Mouse (Mus musculus): ENCODE data around the gene Zdhhc24. TPM values are rescaled to one million over a fixed set of nuclear protein-coding genes. Genes with fewer than 3 reads are reported as not detected.
A peak's percentile ranks its signal among the peaks of the same experiment; 100 is the strongest.

Zdhhc24 gene
- 19.5 and 22.1 TPM in 2 replicates for polyA plus RNA-seq (2015; fragmentation: Nextera tagmentation; extraction: Ambion mirVana)

DNA sequence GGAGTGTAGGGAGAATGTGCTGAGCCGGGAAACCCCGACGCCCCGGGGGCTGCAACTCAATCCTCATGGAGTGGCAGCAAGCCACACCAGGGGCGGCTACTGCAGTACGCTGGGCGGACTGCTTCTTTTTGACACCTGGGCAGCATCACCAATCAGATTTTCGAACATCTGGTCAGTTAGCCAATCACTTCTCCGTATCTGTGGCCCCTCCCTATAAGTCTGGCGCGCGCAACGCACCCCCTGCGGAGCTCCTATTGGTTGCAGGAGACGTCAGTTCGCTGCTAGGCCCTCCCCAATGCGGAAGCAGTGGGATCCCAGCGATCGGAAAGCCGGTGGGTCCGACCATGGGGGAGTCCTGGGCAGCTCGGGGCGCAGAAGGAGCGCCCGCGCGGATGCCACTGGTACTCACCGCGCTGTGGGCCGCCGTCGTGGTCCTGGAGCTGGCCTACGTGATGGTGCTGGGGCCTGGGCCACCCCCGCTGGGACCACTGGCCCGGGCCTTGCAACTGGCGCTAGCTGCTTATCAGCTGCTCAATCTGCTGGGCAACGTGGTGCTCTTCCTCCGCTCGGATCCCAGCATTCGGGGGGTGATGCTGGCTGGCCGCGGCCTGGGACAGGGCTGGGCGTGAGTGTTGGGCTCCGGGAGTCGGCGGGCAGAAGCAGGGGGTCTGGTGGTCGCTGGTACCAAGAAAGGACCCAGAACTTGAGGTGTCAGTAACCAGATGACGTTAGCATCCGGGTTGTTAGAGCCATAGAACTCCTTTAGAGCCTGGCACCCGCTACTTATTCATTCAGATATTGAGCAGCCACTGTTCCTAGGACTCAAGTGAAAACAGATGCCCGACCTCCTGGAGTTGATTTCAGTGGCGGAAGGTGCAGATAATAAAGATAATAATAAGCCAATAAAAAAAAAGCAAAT is at the start of gene Zdhhc24:
Gene Zdhhc24 (plus strand): TSS at position 264 of the 919 bp plus-strand sequence.
- Histone ChIP-seq H3K36me3 (0 out of 2 replicates have a peak, but pooled peaks cover 9% of the 10 kb centered on the region), H3K4me1 (replicated peaks) (peaks cover 24% of the 10 kb centered on the region), H3K4me3 (peak within 1 kb of the TSS; percentile 91), H3K9me3 (no peaks in the 10 kb centered on the region), H3K4me2 (peak within 1 kb of the TSS; percentile 84), H3K27me3 (peaks cover 6% of the 10 kb centered on the region; the same call in 1 of the 2 replicates), H3K27ac (replicated peaks) (peak within 1 kb of the TSS; percentile 80), H3K9ac (peak within 1 kb of the TSS; percentile 93)
- WGBS, result 2% methylated on average over 52 of the region's 52 CpGs
- ATAC-seq (ENCODE audit: low read depth), result peak; percentile 98

- Histone ChIP-seq H3K4me2 (no peak overlapping the region), H3K4me1 (replicated peaks) (peaks cover 8% of the 10 kb centered on the region; the same call in 1 of the 2 replicates), H3K27ac (replicated peaks) (no peak overlapping the region), H3K4me3 (no peak overlapping the region), H3K9ac (no peak overlapping the region), H3K9me3 (no peaks in the 10 kb centered on the region), H3K27me3 (no peaks in the 10 kb centered on the region), H3K36me3 (peaks cover 35% of the 10 kb centered on the region)
- WGBS, result 64% methylated on average over 7 of the region's 7 CpGs
- ATAC-seq (ENCODE audit: low read depth), result no peak
These were observed 49.3 kb upstream of the Zdhhc24 start for GRCm38 (mm10) chr19:4829156-4829555.

GRCm38 (mm10) chr19:4833977-4834376 is 44.5 kb upstream of the Zdhhc24 start:
- peaks cover 24% of the 10 kb centered on the region for H3K4me1 ChIP-seq (replicated peaks)
- no peaks in the 10 kb centered on the region for H3K9me3 ChIP-seq
- H3K9ac ChIP-seq, result no peak overlapping the region
- H3K4me3 ChIP-seq, result no peak overlapping the region
- no peaks in the 10 kb centered on the region for H3K27me3 ChIP-seq
- ATAC-seq (ENCODE audit: low read depth), result no peak
- H3K4me2 ChIP-seq, result no peak overlapping the region
- no peak overlapping the region for H3K27ac ChIP-seq (replicated peaks)
- WGBS, result 91% methylated on average over 8 of the region's 8 CpGs
- H3K36me3 ChIP-seq, result peaks cover 7% of the 10 kb centered on the region

DNA sequence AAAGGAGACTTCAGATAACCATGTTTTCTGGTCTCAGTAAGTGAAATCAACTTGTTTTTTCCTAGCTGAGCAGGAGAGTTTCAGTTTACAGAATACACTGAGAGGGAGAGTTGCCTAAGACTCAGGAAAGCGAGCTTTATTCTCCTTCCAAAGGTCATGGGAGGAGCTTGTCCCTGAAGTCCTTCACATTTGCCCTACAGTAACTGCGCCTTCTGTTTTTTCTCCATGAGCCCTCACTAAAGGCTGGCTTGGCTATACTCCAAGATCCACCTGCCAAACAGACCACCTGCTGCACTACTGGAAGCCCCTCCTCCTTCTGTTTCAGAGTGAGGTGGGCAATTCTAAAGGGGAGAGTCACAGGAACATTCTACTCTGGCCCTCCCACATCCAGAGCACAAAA is 42.4 kb upstream of the Zdhhc24 start:
- H3K9ac ChIP-seq, result no peak overlapping the region
- H3K4me1 ChIP-seq (replicated peaks), result peaks cover 31% of the 10 kb centered on the region
- no peak for ATAC-seq (ENCODE audit: low read depth)
- peaks cover 17% of the 10 kb centered on the region for H3K27me3 ChIP-seq
- no peak overlapping the region for H3K4me2 ChIP-seq
- H3K27ac ChIP-seq (replicated peaks), result no peak overlapping the region
- no peaks in the 10 kb centered on the region for H3K9me3 ChIP-seq
- peaks cover 7% of the 10 kb centered on the region for H3K36me3 ChIP-seq
- H3K4me3 ChIP-seq, result no peak overlapping the region
- WGBS, result 76% methylated on average over 2 of the region's 2 CpGs

DNA sequence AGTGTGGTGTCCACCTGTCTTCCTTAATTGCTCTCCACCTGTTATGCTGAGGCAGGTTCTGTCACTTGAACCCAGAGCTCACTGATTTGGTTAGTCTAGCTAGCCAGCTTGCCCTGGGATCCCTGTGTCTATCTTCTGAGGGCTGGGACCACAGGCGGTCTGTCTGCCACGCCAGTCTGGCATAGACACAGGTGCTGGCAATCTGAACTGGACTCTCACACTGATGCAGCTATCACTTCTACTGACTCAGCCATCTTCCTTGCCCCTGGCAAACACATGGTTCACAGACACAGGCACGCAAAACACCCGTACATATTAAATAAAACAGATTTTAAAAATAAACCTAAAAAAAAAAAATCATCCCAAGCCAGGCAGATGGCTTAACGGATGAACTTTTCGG is 41.4 kb upstream of the Zdhhc24 start:
- Histone ChIP-seq H3K9me3 (no peaks in the 10 kb centered on the region), H3K36me3 (peaks cover 7% of the 10 kb centered on the region), H3K9ac (no peak overlapping the region), H3K27me3 (peaks cover 26% of the 10 kb centered on the region), H3K4me2 (no peak overlapping the region), H3K27ac (replicated peaks) (no peak overlapping the region), H3K4me1 (replicated peaks) (peaks cover 30% of the 10 kb centered on the region), H3K4me3 (no peak overlapping the region)
- 96% methylated on average over 6 of the region's 6 CpGs for WGBS
- no peak for ATAC-seq (ENCODE audit: low read depth)

GRCm38 (mm10) chr19:4838526-4839140 is 39.8 kb upstream of the Zdhhc24 start:
- no peaks in the 10 kb centered on the region for H3K9me3 ChIP-seq
- 0 out of 2 replicates have a peak, but pooled peaks cover 2% of the 10 kb centered on the region for H3K36me3 ChIP-seq
- peak overlapping the region; percentile 97 for H3K4me2 ChIP-seq
- 36% methylated on average over 10 of the region's 10 CpGs for WGBS
- peaks cover 23% of the 10 kb centered on the region for H3K4me1 ChIP-seq (replicated peaks)
- H3K9ac ChIP-seq, result peak overlapping the region; percentile 81
- H3K27ac ChIP-seq (replicated peaks), result no peak overlapping the region
- peaks cover 38% of the 10 kb centered on the region for H3K27me3 ChIP-seq
- ATAC-seq (ENCODE audit: low read depth), result peak; percentile 48
- H3K4me3 ChIP-seq, result peak overlapping the region; percentile 56

DNA sequence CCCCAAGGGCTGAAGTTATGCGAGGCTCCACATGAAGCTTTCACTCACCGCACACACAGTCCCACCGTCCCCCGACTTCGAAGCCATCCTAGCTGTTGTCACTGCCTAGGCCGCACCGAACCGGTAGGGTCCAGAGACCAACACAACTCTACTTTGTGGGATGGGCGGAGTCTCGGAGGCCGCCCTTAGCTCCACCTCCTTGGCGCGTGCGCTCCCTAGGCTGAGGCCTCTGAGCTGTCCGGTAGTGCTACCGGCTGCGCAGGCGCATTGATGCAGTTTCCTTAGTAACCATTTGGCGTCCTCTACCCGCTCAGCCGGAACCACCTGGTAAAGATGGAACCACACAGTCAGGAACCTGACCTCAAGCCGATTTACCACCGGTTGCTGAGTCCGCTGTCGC is 39.3 kb upstream of the Zdhhc24 start, which contains the start of the genes Ccs and Ccdc87:
Gene Ccs (minus strand): TSS at position 184 of the 400 bp plus-strand sequence.
Gene Ccdc87 (plus strand): TSS at position 218 of the 400 bp plus-strand sequence.
- under 1% methylated on average over 25 of the region's 25 CpGs for WGBS
- H3K27ac ChIP-seq (replicated peaks), result no peak within 1 kb of the TSS

DNA sequence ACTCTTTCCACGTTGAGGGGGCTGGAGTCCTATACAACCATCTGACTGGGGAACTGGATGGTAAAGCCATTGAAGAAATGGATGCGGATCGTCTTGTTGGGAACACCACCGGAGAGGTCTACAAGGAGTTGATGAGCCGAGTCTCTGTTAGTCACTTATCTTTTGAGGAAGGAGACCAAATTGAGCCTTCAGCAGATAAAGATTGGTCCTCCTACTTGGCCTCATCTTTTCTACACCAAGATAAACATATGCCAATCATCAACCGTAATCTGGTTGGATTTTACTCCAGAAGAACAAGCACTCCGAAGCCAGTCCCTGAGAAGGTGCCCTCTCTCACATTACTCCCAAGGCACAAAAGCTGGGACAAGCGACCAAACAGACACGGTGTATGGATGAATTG is 37.6 kb upstream of the Zdhhc24 start:
- no peak overlapping the region for H3K27ac ChIP-seq (replicated peaks)

More for the DNA sequence above, 39.3 kb upstream of the Zdhhc24 start, which contains the start of the genes Ccs and Ccdc87:
- Histone ChIP-seq H3K36me3 (0 out of 2 replicates have a peak, but pooled peaks cover 2% of the 10 kb centered on the region), H3K27me3 (peaks cover 38% of the 10 kb centered on the region), H3K4me3 (peak within 1 kb of the TSS; percentile 56), H3K4me1 (replicated peaks) (peaks cover 23% of the 10 kb centered on the region), H3K4me2 (peak within 1 kb of the TSS; percentile 97), H3K9ac (peak within 1 kb of the TSS; percentile 81), H3K9me3 (no peaks in the 10 kb centered on the region)
- peak; percentile 98 for ATAC-seq (ENCODE audit: low read depth)

DNA sequence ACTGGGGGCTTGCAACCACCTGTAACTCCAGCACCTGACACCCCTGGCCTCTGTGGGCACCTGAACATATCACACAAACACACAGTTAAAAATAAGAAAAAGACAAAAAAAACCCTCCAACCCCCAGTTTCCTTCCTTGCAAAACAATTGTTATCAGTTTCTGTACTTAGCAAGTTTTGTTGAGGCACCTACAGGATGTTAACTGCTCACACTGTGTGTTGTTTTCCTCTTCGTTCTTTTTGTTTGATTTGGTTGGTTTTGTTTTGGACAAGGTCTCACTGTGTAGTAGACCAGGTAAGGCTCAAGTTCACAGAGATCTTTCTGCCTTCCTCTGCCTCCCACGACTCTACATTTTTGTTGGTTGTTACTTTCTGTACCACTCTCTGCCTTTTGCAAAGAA is 35.9 kb upstream of the Zdhhc24 start:
- H3K27me3 ChIP-seq, result peaks cover 41% of the 10 kb centered on the region
- H3K27ac ChIP-seq (replicated peaks), result no peak overlapping the region
- no peak for ATAC-seq (ENCODE audit: low read depth)
- H3K4me1 ChIP-seq (replicated peaks), result peaks cover 21% of the 10 kb centered on the region
- 76% methylated on average over 2 of the region's 2 CpGs for WGBS
- no peaks in the 10 kb centered on the region for H3K36me3 ChIP-seq
- no peak overlapping the region for H3K9ac ChIP-seq
- no peak overlapping the region for H3K4me3 ChIP-seq
- H3K9me3 ChIP-seq, result no peaks in the 10 kb centered on the region
- no peak overlapping the region for H3K4me2 ChIP-seq

More for the DNA sequence above, 37.6 kb upstream of the Zdhhc24 start:
- no peaks in the 10 kb centered on the region for H3K9me3 ChIP-seq
- WGBS, result 85% methylated on average over 9 of the region's 9 CpGs
- H3K36me3 ChIP-seq, result no peaks in the 10 kb centered on the region
- H3K9ac ChIP-seq, result no peak overlapping the region
- peaks cover 38% of the 10 kb centered on the region for H3K27me3 ChIP-seq
- peaks cover 23% of the 10 kb centered on the region for H3K4me1 ChIP-seq (replicated peaks)
- no peak overlapping the region for H3K4me3 ChIP-seq
- no peak for ATAC-seq (ENCODE audit: low read depth)
- no peak overlapping the region for H3K4me2 ChIP-seq

DNA sequence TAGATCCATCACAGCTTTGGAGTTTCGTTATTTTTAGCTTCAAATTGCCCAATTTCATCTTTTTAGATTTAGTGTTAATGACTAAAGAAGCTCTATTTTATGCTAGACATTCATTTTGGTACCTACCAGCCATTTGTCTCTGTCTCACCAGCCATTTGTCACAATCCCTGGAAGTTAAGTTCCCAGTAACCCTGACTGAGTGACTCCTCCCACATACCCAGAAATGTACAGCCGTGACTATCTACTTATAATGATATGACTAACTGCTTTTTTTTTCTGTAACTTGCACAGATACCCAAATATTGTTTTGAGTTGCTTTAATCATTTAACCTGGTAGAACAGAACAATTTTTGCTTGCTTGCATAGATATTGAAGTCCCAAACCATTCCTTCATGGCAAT is 32.6 kb upstream of the Zdhhc24 start:
- peaks cover 30% of the 10 kb centered on the region for H3K27me3 ChIP-seq
- 77% methylated on average over 2 of the region's 2 CpGs for WGBS
- H3K27ac ChIP-seq (replicated peaks), result no peak overlapping the region
- H3K4me1 ChIP-seq (replicated peaks), result no peaks in the 10 kb centered on the region
- H3K36me3 ChIP-seq, result no peaks in the 10 kb centered on the region
- H3K9me3 ChIP-seq, result no peaks in the 10 kb centered on the region
- ATAC-seq (ENCODE audit: low read depth), result no peak
- no peak overlapping the region for H3K4me2 ChIP-seq
- no peak overlapping the region for H3K4me3 ChIP-seq
- H3K9ac ChIP-seq, result no peak overlapping the region

GRCm38 (mm10) chr19:4847490-4847889 is 31.0 kb upstream of the Zdhhc24 start:
- 53% methylated on average over 7 of the region's 7 CpGs for WGBS
- Histone ChIP-seq H3K9me3 (no peaks in the 10 kb centered on the region), H3K36me3 (no peaks in the 10 kb centered on the region), H3K27ac (replicated peaks) (no peak overlapping the region), H3K9ac (no peak overlapping the region), H3K4me1 (replicated peaks) (no peaks in the 10 kb centered on the region), H3K4me3 (no peak overlapping the region), H3K4me2 (no peak overlapping the region), H3K27me3 (peaks cover 14% of the 10 kb centered on the region)
- ATAC-seq (ENCODE audit: low read depth), result no peak

- Histone ChIP-seq H3K36me3 (no peaks in the 10 kb centered on the region), H3K9me3 (no peaks in the 10 kb centered on the region), H3K9ac (no peak overlapping the region), H3K27ac (replicated peaks) (no peak overlapping the region), H3K4me2 (no peak overlapping the region), H3K27me3 (peaks cover 6% of the 10 kb centered on the region; the same call in 1 of the 2 replicates), H3K4me3 (no peak overlapping the region), H3K4me1 (replicated peaks) (peaks cover 5% of the 10 kb centered on the region)
- WGBS, result 37% methylated on average over 4 of the region's 4 CpGs
- no peak for ATAC-seq (ENCODE audit: low read depth)
These were observed 28.7 kb upstream of the Zdhhc24 start for GRCm38 (mm10) chr19:4849800-4850199.
